Mouse (Mus musculus): ENCODE data around the gene Serpina5. TPM values are rescaled to one million over a fixed set of nuclear protein-coding genes. Genes with fewer than 3 reads are reported as not detected.

Serpina5 gene
- polyA plus RNA-seq, 1 experiment from 2014 or later = not detected

GRCm38 (mm10) chr12:104142427-104142826 lies 41.5 kb downstream of the Serpina5 start:
- Histone ChIP-seq H3K4me3 (replicated peaks; ENCODE audit: low read length) (no peak overlapping the region), H3K9ac (replicated peaks; ENCODE audit: low read depth, low read length) (no peak overlapping the region), H3K27me3 (replicated peaks; ENCODE audit: control insufficient read depth, insufficient read depth, low read length) (no peaks in the 10 kb centered on the region), H3K4me2 (ENCODE audit: low read length) (no peak overlapping the region), H3K27ac (ENCODE audit: low read length) (no peak overlapping the region), H3K4me1 (replicated peaks; ENCODE audit: control insufficient read depth, insufficient read depth, low read length) (no peaks in the 10 kb centered on the region), H3K36me3 (ENCODE audit: control insufficient read depth, insufficient read depth) (no peaks in the 10 kb centered on the region), H3K9me3 (ENCODE audit: control insufficient read depth, low read length) (no peaks in the 10 kb centered on the region)
- ATAC-seq = no peak
- WGBS = 73% methylated on average over 1 of the region's 1 CpGs

GRCm38 (mm10) chr12:104143286-104143685 lies 42.4 kb downstream of the Serpina5 start:
- H3K4me2 ChIP-seq (ENCODE audit: low read length) = no peak overlapping the region
- no peak overlapping the region for H3K4me3 ChIP-seq (replicated peaks; ENCODE audit: low read length)
- H3K27ac ChIP-seq (ENCODE audit: low read length) = no peak overlapping the region
- no peaks in the 10 kb centered on the region for H3K9me3 ChIP-seq (ENCODE audit: control insufficient read depth, low read length)
- WGBS = 69% methylated on average over 1 of the region's 1 CpGs
- no peaks in the 10 kb centered on the region for H3K36me3 ChIP-seq (ENCODE audit: control insufficient read depth, insufficient read depth)
- no peaks in the 10 kb centered on the region for H3K4me1 ChIP-seq (replicated peaks; ENCODE audit: control insufficient read depth, insufficient read depth, low read length)
- no peak for ATAC-seq
- no peak overlapping the region for H3K9ac ChIP-seq (replicated peaks; ENCODE audit: low read depth, low read length)
- no peaks in the 10 kb centered on the region for H3K27me3 ChIP-seq (replicated peaks; ENCODE audit: control insufficient read depth, insufficient read depth, low read length)

GRCm38 (mm10) chr12:104145571-104145970 lies 44.7 kb downstream of the Serpina5 start:
- 72% methylated on average over 2 of the region's 2 CpGs for WGBS
- Histone ChIP-seq H3K27me3 (replicated peaks; ENCODE audit: control insufficient read depth, insufficient read depth, low read length) (no peaks in the 10 kb centered on the region), H3K36me3 (ENCODE audit: control insufficient read depth, insufficient read depth) (no peaks in the 10 kb centered on the region), H3K9me3 (ENCODE audit: control insufficient read depth, low read length) (no peaks in the 10 kb centered on the region), H3K4me2 (ENCODE audit: low read length) (no peak overlapping the region), H3K9ac (replicated peaks; ENCODE audit: low read depth, low read length) (no peak overlapping the region), H3K27ac (ENCODE audit: low read length) (no peak overlapping the region), H3K4me3 (replicated peaks; ENCODE audit: low read length) (no peak overlapping the region), H3K4me1 (replicated peaks; ENCODE audit: control insufficient read depth, insufficient read depth, low read length) (no peaks in the 10 kb centered on the region)
- no peak for ATAC-seq

- Histone ChIP-seq H3K27ac (ENCODE audit: low read length) (no peak overlapping the region), H3K4me3 (replicated peaks; ENCODE audit: low read length) (no peak overlapping the region), H3K9me3 (ENCODE audit: control insufficient read depth, low read length) (no peaks in the 10 kb centered on the region), H3K4me2 (ENCODE audit: low read length) (no peak overlapping the region), H3K4me1 (replicated peaks; ENCODE audit: control insufficient read depth, insufficient read depth, low read length) (no peaks in the 10 kb centered on the region), H3K36me3 (ENCODE audit: control insufficient read depth, insufficient read depth) (no peaks in the 10 kb centered on the region), H3K27me3 (replicated peaks; ENCODE audit: control insufficient read depth, insufficient read depth, low read length) (no peaks in the 10 kb centered on the region), H3K9ac (replicated peaks; ENCODE audit: low read depth, low read length) (no peak overlapping the region)
- ATAC-seq = no peak
- 89% methylated on average over 2 of the region's 2 CpGs for WGBS
Measured at GRCm38 (mm10) chr12:104151989-104152388, 51.1 kb downstream of the Serpina5 start.

GRCm38 (mm10) chr12:104153041-104153645 lies 52.2 kb downstream of the Serpina5 start:
- no peak overlapping the region for H3K27ac ChIP-seq (ENCODE audit: low read length)
- no peak overlapping the region for H3K4me2 ChIP-seq (ENCODE audit: low read length)
- no peak overlapping the region for H3K4me3 ChIP-seq (replicated peaks; ENCODE audit: low read length)
- 70% methylated on average over 3 of the region's 3 CpGs for WGBS
- H3K9ac ChIP-seq (replicated peaks; ENCODE audit: low read depth, low read length) = no peak overlapping the region
- no peaks in the 10 kb centered on the region for H3K9me3 ChIP-seq (ENCODE audit: control insufficient read depth, low read length)
- H3K36me3 ChIP-seq (ENCODE audit: control insufficient read depth, insufficient read depth) = no peaks in the 10 kb centered on the region
- no peak for ATAC-seq
- no peaks in the 10 kb centered on the region for H3K27me3 ChIP-seq (replicated peaks; ENCODE audit: control insufficient read depth, insufficient read depth, low read length)
- H3K4me1 ChIP-seq (replicated peaks; ENCODE audit: control insufficient read depth, insufficient read depth, low read length) = no peaks in the 10 kb centered on the region

- Histone ChIP-seq H3K4me2 (ENCODE audit: low read length) (no peak within 1 kb of the TSS), H3K36me3 (ENCODE audit: control insufficient read depth, insufficient read depth) (no peaks in the 10 kb centered on the region), H3K9ac (replicated peaks; ENCODE audit: low read depth, low read length) (no peak within 1 kb of the TSS), H3K4me3 (replicated peaks; ENCODE audit: low read length) (no peak within 1 kb of the TSS), H3K9me3 (ENCODE audit: control insufficient read depth, low read length) (no peaks in the 10 kb centered on the region), H3K27me3 (replicated peaks; ENCODE audit: control insufficient read depth, insufficient read depth, low read length) (no peaks in the 10 kb centered on the region), H3K27ac (ENCODE audit: low read length) (no peak within 1 kb of the TSS), H3K4me1 (replicated peaks; ENCODE audit: control insufficient read depth, insufficient read depth, low read length) (no peaks in the 10 kb centered on the region)
- ATAC-seq = no peak
- 94% methylated on average over 2 of the region's 2 CpGs for WGBS
Measured at GRCm38 (mm10) chr12:104153656-104154055, 52.7 kb downstream of the Serpina5 start, which contains the start of gene Serpina3c. Serpina3c (minus strand) TSS chr12:104153870.

Other genes with a start within 250 kb of the Serpina5 start
- not detected in 2 replicates for gene Serpina1a, start 237.6 kb upstream of the Serpina5 start, polyA plus RNA-seq (2015; fragmentation: Nextera tagmentation; extraction: Ambion mirVana)
- gene Serpina1c, start 196.2 kb upstream of the Serpina5 start, polyA plus RNA-seq (2015; fragmentation: Nextera tagmentation; extraction: Ambion mirVana) = not detected in 2 replicates
- gene Serpina1e, start 142.1 kb upstream of the Serpina5 start, polyA plus RNA-seq (2015; fragmentation: Nextera tagmentation; extraction: Ambion mirVana) = not detected in 2 replicates
- gene Serpina11, start 111.2 kb upstream of the Serpina5 start, polyA plus RNA-seq (2015; fragmentation: Nextera tagmentation; extraction: Ambion mirVana) = not detected in 2 replicates
- 0.15 TPM in 1 of 2 replicates, not detected in the other for gene Serpina9, start 87.4 kb upstream of the Serpina5 start, polyA plus RNA-seq (2015; fragmentation: Nextera tagmentation; extraction: Ambion mirVana)
- gene Serpina12, start 56.7 kb upstream of the Serpina5 start, polyA plus RNA-seq (2015; fragmentation: Nextera tagmentation; extraction: Ambion mirVana) = not detected in 2 replicates
- not detected in 2 replicates for gene Serpina3a, start 11.6 kb downstream of the Serpina5 start, polyA plus RNA-seq (2015; fragmentation: Nextera tagmentation; extraction: Ambion mirVana)
- gene Serpina3b, start 26.9 kb downstream of the Serpina5 start, polyA plus RNA-seq (2015; fragmentation: Nextera tagmentation; extraction: Ambion mirVana) = 0.10 TPM in 1 of 2 replicates, not detected in the other
- gene Serpina3c, start 52.8 kb downstream of the Serpina5 start, polyA plus RNA-seq (2015; fragmentation: Nextera tagmentation; extraction: Ambion mirVana) = not detected in 2 replicates
- 0.20 TPM in 1 of 2 replicates, not detected in the other for gene Serpina3f, start 113.4 kb downstream of the Serpina5 start, polyA plus RNA-seq (2015; fragmentation: Nextera tagmentation; extraction: Ambion mirVana)
- not detected in 2 replicates for gene Serpina3g, start 135.1 kb downstream of the Serpina5 start, polyA plus RNA-seq (2015; fragmentation: Nextera tagmentation; extraction: Ambion mirVana)
- gene Serpina3i, start 162.0 kb downstream of the Serpina5 start, polyA plus RNA-seq (2015; fragmentation: Nextera tagmentation; extraction: Ambion mirVana) = not detected in 2 replicates
- gene Serpina3j, start 213.4 kb downstream of the Serpina5 start, polyA plus RNA-seq (2015; fragmentation: Nextera tagmentation; extraction: Ambion mirVana) = not detected in 2 replicates
- not detected in 2 replicates for gene Serpina3k, start 237.4 kb downstream of the Serpina5 start, polyA plus RNA-seq (2015; fragmentation: Nextera tagmentation; extraction: Ambion mirVana)
- not detected in 2 replicates for gene Serpina3m, start 237.4 kb downstream of the Serpina5 start, polyA plus RNA-seq (2015; fragmentation: Nextera tagmentation; extraction: Ambion mirVana)